Mouse (Mus musculus): ENCODE results near the gene Trub2. TPM values are rescaled to one million over a fixed set of nuclear protein-coding genes. Genes with fewer than 3 reads are reported as not detected.

Gene Trub2
- 10 to 100 TPM; 30.5 to 34.1 TPM for total RNA-seq (2021)
- long read RNA-seq, experiment 1, transcript Trub2-201 (8 exons, 3,408 nt) = major isoform, 11 of 36 reads
- long read RNA-seq, experiment 1, partial matches to known transcripts = 6 of 36 reads
- long read RNA-seq, experiment 1, other reads (novel, unspliced or antisense) = 18 of 36 reads
- long read RNA-seq, experiment 2, transcript Trub2-201 (8 exons, 3,408 nt) = major isoform, 9 of 32 reads
- long read RNA-seq, experiment 2, partial matches to known transcripts = 2 of 32 reads
- long read RNA-seq, experiment 2, other reads (novel, unspliced or antisense) = 19 of 32 reads

DNA sequence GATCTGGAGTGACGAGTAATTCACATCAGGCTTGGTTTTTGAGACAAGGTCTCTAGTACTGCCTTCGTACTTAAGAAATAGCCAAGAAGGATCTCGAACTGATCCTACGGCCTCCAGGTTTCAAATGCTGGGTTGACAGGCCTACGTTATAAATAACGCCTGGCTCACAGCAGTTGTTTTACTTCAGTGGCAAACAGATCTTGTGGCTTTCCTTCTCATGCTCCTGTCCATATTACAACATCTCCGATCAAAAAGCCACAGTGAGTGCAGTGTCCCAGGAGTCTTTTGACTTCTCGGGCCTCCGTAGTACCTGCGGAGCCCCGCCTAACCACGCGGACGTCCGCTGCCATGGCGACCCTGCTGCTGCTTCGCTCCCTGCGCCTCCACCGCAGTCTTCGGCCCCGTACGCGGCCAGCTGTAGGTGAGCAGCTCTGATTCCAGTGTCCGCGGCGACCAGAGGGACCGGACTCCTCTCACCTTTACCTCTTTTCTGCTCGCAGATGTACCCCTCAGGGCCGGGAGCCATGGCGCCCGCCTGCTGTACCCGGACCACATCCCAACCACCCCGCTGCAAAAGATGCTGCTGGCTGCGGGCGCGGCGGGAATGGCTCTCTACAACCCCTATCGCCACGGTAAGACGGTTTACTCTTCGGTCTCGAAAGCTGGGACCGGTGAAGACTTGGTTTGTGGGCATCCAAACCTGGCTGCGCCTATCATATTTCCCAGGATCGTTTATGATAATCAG lies at the start of gene Trub2:
Gene Trub2, minus strand, starts transcription at position 566 of the 745 bp plus-strand sequence.
- peak; percentile 79 to 82 for DNase-seq
- intact Hi-C loops (cut with DNase I) = no loop called here

DNA sequence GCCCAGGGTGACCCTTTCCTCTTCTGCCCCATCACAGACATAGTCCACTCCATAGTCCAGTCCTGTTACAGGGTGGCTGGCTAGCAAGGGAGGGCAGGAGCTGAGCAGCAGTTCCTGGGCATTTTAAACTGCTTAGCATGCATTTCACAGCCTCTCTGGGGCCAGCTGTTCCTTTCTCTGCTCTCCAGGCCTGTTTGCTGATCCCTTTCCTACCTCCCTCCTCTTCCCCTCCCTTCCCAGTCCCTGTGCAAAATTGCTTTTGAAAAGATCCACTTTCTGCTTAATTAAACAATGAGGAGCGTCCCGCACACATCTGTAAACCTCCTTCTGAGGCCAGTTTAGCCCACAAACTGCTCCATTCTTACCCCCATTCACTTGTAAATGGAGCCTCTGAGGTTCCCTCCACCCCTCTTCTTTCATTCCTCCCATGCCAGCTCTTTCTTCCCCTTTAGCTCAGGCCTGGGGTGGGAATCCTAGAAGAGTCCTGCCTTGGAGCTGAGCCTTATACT lies 47.1 kb upstream of the Trub2 start:
- DNase-seq = no peak
- intact Hi-C loops (cut with DNase I) = no loop called here

DNA sequence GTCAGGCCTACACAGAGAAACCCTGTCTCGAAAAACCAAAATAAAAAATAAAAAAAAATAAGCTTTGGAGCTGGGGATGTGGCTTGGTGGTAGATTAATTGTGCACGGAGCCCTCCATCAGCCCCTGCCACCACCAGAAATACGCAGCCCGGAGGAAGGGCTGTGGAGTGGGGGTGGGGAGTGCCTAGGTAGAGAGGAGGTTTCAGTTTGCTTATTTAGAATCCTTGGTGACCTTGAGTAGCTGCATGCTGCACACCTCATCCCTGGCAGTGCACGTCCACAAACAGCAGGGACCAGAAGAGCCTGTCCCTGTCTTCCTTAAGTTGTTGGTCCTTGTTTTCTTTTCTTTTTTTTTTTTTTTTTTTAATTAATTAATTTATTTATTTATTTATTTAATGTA lies 45.5 kb upstream of the Trub2 start:
- intact Hi-C loops (cut with DNase I) = no loop called here
- DNase-seq = no peak

DNA sequence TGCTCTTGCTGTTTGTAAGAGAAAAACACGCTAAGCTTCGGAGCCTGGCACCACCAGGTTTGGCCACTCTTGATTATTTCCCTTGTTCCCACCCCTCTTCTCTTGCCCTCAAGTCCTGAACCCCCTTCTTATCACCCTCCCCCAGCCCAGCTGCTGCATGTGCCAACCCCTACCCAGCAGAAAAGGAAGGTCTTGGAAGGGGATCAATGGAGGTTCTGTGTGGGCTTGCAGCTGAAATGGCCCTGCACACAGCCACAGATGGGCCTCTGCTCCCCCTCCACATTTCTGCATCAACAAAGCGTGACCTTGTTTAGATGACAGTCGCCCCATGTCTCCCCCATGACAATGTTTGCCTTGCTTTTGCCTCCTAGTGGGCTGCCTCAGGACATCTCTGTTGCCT lies 42.8 kb upstream of the Trub2 start:
- no peak for DNase-seq
- intact Hi-C loops (cut with DNase I) = no loop called here

DNA sequence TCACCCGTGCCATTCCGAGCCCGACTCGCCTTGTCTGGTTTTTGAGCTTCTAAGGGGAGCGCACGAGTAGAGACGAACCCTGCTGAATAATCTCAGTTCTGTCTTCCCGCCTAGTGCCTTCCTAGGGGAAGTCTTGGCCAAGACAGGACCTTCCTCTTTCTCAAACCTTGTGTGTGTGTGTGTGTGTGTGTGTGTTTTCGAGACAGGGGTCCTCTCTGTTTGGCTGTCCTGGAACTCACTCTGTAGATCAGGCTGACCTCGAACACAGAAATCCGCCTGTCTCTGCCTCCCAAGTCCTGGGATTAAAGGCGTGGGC lies 39.4 kb upstream of the Trub2 start:
- intact Hi-C loops (cut with DNase I) = no loop called here
- DNase-seq = no peak

DNA sequence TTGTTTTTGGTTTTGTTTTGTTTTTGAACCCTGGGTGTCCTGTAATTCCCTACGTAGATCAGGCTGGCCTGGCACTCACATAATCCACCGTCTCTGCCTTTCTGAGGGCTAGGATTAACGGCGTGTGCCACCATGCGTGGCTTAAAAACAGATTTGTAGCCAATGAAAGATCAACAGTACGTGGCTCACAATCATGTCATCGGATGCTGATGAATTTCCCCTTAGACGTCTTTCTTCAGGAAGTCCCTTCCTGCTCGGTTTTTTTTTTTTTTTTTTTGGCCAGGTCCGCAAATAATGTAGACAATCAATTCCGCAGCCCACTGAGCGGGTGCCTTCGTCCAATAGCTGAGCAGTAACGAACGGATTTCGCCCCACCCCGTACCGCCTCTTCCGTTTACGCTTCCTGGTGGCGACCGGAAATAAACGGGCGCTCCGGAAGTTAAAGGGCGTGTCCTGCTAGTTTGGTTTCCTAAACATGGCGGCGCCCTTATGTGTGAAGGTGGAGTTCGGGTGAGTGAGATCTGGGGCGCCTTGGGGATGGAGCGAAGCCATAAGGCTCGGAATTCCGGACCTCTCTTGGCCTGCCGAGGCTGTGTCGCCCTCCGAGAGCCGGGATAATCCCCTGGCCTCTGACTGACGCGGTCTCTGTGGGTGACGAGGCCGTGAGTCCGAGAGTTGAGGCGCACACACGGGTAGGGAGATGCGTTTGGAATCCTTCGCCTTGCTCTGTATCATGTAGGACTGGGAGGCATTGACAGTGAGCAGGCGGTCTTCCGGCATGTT lies 38.8 kb upstream of the Trub2 start:
- intact Hi-C loops (cut with DNase I) = no loop called here
- peak; percentile 92 to 95 for DNase-seq

DNA sequence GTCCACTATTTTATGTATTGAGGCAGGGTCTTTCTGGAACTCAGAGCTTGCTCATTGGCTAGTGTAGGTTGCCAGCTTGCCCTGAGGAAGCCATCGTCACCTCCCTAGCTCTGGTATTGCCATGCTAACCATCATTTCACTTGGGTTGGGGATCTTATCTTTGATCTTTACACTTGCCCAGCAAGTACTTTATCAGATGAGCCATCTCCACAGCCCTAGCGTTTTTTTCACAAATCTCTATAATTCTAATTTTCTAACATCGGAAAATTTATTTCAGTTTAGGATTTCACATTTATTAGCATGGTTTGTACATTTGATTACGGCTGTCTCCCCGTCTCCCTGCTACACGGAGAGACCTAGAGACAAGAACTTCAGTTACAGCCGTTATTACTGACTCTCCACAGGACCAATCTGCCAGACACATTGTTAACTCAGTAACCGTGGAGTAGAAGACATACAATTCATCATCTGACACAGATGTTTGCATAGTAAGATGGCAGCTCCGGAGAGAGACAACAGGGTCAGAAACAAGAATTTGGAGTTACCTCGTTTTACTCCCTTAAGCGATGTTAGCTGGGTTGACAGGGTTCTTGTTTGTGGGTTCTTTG lies 38.1 kb upstream of the Trub2 start:
- intact Hi-C loops (cut with DNase I) = no loop called here
- no peak for DNase-seq

DNA sequence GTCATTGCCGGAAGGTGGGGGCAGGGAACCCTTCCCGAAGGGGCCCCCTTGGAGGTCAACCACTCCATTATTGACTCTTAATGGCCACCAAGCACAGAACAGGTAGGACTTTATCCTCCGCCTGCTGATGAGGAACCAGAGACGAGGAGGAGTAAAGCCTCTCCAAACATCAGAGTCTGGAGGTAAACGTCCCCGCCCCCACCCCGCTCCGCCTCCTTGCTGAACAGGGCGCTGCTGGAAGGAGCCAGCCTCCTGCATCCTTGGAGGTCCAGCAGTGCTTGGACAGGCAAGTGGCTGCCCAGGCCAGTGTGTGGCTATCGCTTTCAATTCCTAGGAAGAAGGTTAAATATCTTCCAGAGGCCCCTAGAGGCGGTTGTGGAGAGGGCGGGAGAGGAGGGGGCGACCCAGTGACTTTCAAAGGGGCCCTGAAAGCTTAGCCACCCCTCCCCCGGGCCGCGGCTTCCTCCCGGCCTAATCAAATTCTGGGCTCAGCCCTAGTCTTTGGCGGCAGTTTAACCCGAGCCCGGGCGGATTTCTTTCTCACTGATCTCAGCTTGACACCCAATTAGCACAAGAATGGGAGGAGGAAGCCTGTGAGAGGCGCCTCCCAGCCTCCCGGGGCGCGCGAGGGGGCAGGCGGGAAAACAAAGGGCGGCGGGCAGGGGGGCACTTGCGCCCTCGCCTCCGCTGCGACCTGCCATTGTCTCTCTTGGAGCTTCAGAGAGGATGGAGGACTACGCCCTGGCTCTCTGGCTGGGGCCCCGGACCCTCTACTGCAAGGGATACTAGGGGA lies 31.9 kb upstream of the Trub2 start, which contains the start of gene Urm1:
Gene Urm1, plus strand, starts transcription at position 51 of the 793 bp plus-strand sequence.
- DNase-seq = peak; percentile 67 to 70
- intact Hi-C loops (cut with DNase I) = no loop called here

DNA sequence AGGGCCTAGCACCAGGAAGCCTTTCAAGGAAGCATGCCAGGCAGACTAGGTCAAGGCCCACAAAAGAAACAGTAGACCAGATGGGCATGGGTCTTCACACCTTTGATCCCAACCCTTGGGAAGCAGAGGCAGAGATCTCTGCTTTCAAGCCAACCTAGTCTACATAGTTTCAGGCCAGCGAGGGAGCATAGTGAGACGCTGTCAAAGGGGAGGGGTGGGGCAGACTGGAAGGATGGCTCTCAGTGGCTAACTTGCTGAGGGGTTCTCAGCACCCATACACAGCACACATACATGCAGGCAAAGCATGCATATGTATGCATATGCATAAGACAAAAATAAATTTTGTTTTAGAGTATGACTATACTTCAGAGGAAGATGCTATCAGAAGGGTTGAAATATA lies 31.1 kb upstream of the Trub2 start:
- intact Hi-C loops (cut with DNase I) = loop anchor here (5.0 kb wide), 1 partner anchor 163 kb away; no protein-coding TSS in a partner anchor

DNA sequence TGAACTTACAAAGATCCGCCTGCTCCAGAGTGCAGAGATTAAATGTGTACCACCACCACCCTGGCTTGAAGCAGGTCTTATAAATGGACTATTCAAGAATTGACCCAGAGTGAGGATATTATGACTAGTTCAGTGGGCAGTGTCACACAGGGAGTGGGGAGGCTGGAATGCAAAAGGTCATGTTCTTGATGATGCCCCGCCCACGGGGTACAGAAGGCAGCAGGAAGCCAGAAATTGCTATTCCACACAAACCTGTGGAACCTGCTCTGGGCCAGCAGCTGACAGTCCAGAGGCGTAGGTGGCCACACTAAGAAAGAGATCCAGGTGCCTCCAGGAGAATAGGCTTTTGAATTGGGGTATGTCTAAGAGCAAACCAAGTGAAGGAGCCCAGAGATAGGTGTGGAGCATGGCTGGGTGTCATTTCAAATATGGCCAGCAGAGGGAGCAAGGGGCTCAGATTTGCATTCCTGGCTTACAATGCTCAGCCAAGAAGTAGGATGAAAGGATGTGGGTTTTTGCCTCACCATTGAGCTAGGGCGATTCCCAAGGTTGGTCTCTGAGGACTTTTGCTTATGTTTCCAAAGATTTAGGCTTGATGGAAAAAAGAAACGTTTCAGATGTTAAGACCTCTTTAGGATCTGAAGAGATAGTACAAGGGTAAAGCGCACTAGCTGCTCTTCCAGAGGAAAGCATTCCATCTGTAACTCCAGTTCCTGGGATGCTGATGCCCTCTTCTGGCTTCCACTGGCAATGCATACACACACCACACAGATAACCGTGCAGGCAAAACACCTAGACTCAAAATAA lies 29.3 kb upstream of the Trub2 start:
- DNase-seq = peak; percentile 80 to 89
- intact Hi-C loops (cut with DNase I) = loop anchor here (2.0 to 5.0 kb wide), 3 partner anchors 41 to 165 kb away; no protein-coding TSS in a partner anchor

More for the DNA sequence above, 31.1 kb upstream of the Trub2 start:
- DNase-seq = no peak

DNA sequence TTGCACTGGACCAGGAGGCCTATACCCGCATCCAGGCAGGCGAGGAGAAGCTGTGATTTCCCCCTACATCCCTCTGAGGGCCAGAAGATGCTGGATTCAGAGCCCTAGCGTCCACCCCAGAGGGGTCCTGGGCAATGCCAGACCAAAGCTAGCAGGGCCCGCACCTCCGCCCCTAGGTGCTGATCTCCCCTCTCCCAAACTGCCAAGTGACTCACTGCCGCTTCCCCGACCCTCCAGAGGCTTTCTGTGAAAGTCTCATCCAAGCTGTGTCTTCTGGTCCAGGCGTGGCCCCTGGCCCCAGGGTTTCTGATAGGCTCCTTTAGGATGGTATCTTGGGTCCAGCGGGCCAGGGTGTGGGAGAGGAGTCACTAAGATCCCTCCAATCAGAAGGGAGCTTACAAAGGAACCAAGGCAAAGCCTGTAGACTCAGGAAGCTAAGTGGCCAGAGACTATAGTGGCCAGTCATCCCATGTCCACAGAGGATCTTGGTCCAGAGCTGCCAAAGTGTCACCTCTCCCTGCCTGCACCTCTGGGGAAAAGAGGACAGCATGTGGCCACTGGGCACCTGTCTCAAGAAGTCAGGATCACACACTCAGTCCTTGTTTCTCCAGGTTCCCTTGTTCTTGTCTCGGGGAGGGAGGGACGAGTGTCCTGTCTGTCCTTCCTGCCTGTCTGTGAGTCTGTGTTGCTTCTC lies 27.5 kb upstream of the Trub2 start:
- intact Hi-C loops (cut with DNase I) = loop anchor here (2.0 to 5.0 kb wide), 3 partner anchors 43 to 166 kb away; no protein-coding TSS in a partner anchor
- no peak for DNase-seq

DNA sequence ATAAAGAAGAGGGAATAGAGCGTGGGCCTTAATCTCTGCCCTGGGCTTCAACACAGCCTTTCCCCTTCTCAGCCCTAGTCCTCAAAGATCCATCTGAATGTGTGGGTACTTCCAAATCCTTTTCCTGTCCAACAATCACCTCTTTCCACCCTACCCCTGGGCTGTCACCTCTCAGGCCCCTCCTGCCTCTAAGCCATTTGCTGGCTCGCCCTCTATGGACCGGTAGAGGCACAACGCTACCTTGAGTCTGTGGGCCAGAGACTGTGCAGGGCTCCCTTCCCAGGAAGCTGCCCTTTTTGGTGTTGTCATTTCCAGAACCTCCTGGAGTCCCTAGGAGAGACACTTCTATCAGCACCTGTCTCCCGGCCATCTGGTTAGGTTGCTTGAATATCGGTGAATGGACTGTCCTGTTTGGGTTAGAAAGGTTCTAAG lies 15.1 kb upstream of the Trub2 start:
- intact Hi-C loops (cut with DNase I) = no loop called here
- peak in 1 of 2 experiments; percentile 37 for DNase-seq

DNA sequence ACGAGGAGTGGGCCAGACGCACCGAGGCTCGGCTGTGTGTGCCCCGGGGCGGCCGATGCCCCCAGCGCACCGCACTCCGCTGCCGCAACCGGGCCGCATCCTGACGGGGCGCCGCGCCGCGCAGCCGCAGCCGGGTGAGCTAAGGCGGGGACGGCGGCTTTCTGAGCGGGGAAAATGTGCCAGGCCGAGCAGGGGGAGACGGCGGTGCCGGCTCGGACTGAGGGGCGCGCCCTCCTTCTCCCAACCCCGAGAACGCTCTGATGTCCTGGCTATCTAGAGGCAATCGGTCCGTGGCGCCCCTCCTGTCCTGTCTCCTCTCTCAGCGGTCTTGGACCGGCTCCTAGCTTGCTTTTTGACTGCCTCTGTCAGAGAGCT lies 14.5 kb upstream of the Trub2 start:
- DNase-seq = peak in 1 of 2 experiments; percentile 58
- intact Hi-C loops (cut with DNase I) = no loop called here

DNA sequence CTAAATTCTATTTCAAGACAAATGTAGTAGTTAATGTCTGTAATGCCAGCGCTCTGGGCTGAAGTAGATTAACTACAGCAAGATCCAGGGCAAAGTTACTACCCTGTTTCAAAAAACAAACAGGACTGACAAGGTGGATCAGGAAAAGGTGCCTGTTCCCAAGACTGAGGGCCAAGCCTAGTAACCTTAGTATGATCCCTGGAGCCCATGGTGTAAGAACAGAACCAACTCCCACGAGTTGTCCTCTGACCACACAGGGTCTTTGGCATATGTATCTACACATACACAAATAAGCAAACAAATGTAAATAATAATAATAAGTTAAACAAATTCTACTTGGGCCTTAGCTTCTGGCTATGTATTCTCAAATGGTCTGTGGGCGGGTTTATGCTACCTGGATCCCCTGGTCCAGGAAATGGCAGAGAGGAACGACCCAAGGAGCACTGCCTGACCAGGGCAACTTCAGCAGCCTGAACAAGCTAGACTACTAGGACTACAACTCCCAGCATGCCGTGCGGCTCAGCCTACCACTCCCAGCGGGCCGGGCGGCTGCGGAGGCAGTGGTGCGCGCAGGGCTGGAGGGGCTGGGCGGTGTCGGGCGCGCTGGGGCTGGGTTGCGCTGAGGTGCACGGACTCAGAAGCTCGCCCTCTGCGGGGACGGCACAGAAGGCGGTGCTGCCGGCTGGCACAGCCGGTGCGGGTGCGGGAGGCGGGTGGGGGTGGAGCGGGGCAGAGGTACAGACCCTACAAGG lies 13.9 kb upstream of the Trub2 start, which contains the start of gene Slc27a4:
Gene Slc27a4, plus strand, starts transcription at position 560 of the 752 bp plus-strand sequence.
- peak; percentile 97 to 98 for DNase-seq
- intact Hi-C loops (cut with DNase I) = no loop called here

DNA sequence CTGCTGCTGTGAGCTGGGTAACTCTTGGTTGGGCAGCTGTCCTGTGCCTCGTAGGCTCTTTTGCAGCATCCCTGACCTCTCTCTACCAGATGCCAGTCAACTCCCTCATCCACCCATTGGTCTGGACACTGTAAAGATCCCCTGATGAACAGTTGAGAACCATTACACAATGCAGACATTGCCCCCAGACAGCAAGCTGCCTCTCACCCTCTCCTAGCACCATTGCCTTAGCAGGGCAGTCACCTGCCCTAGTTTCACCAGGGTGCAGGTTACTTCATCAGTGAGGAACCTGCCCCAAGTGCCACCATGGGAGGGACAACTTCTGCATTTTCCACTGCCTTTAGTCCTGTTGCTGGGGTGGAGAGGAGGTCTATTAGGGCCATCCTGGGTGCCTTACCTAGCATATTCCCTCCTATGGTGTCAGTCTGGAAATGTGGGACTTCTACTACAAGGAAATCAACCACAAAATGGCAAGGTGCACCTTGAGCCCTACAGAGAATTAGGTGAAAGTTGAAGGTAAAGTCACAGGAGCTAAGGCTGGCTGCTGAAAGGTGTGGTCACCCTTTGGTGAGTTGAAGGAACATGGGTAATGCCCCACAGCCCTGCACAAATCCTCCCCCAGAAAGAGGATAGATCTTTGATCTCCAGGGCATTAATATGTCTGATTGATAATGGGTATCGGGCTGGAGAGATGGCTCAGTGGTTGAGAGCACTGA lies 4.6 kb upstream of the Trub2 start:
- no peak for DNase-seq
- intact Hi-C loops (cut with DNase I) = no loop called here

DNA sequence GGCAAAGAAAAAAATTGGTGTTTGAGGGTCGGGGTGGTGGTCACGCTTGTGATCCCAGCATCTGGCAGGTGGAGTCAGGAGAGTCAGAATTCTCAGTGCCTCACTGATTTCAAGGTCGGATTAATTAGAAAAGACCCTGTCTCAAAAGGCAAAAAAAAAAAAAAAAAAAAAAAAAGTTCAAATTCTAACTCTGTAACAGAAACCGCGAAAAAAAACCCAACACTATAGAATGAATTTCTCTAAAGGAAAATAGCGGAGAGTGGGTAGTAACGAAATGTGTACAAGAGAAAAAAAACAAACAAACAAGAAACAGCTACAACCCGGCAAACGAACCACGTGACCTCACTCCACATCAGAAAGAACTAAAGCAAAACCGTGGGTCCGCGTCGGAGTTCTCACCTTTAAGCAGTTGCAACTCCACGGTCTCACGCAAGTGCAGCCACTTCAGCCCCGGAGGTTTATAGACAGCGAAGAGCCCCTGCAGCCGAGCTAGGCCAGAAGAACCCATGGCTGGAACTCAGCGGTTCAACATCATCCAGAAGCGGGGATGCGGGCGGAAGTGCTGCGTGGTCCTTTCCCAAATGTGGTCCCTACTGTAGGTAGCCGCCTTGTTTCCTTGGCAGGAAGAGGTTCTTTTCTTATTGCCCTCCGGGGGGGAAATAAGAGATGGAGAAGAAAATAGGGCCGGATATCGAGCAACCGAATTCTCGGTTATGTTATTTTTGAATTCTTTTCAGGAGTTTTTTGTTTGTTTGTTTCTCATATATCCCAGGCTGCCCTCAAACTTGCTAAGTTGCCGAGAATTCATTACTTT lies 991 bp downstream of the Trub2 start, which contains the start of gene Coq4:
Gene Coq4, plus strand, starts transcription at position 390 of the 814 bp plus-strand sequence.
- intact Hi-C loops (cut with DNase I) = no loop called here
- peak; percentile 83 to 93 for DNase-seq
